Mouse (Mus musculus): ENCODE data around the gene Bach1. TPM values are rescaled to one million over a fixed set of nuclear protein-coding genes. Genes with fewer than 3 reads are reported as not detected.

The Bach1 gene
- polyA plus RNA-seq, 1 experiment from 2014 or later = 22.4 TPM

GRCm38 (mm10) chr16:87770576-87770975 lies 71.8 kb downstream of the Bach1 start:
- no peak overlapping the region for H3K27ac ChIP-seq (ENCODE audit: low read depth, low read length)
- no peak overlapping the region for H3K4me3 ChIP-seq (ENCODE audit: low read depth, low read length)
- H3K36me3 ChIP-seq (ENCODE audit: control insufficient read depth, insufficient read depth, low read length) = no peaks in the 10 kb centered on the region
- WGBS = 73% methylated on average over 2 of the region's 2 CpGs
- H3K9me3 ChIP-seq (ENCODE audit: control insufficient read depth, low read length) = no peaks in the 10 kb centered on the region
- H3K4me2 ChIP-seq (ENCODE audit: low read depth, low read length) = no peak overlapping the region
- no peaks in the 10 kb centered on the region for H3K27me3 ChIP-seq (ENCODE audit: control insufficient read depth, insufficient read depth, low read length)
- no peak for ATAC-seq (ENCODE audit: low read depth)
- H3K9ac ChIP-seq (replicated peaks; ENCODE audit: low read depth, low read length) = no peak overlapping the region
- H3K4me1 ChIP-seq (ENCODE audit: control insufficient read depth, insufficient read depth, low read length) = no peaks in the 10 kb centered on the region

- Histone ChIP-seq H3K9ac (replicated peaks; ENCODE audit: low read depth, low read length) (no peak overlapping the region), H3K4me1 (ENCODE audit: control insufficient read depth, insufficient read depth, low read length) (no peaks in the 10 kb centered on the region), H3K4me3 (ENCODE audit: low read depth, low read length) (no peak overlapping the region), H3K27ac (ENCODE audit: low read depth, low read length) (no peak overlapping the region), H3K4me2 (ENCODE audit: low read depth, low read length) (no peak overlapping the region), H3K36me3 (ENCODE audit: control insufficient read depth, insufficient read depth, low read length) (no peaks in the 10 kb centered on the region), H3K27me3 (ENCODE audit: control insufficient read depth, insufficient read depth, low read length) (no peaks in the 10 kb centered on the region), H3K9me3 (ENCODE audit: control insufficient read depth, low read length) (no peaks in the 10 kb centered on the region)
- 81% methylated on average over 4 of the region's 4 CpGs for WGBS
- no peak for ATAC-seq (ENCODE audit: low read depth)
Measured at GRCm38 (mm10) chr16:87771926-87772325, 73.2 kb downstream of the Bach1 start.

GRCm38 (mm10) chr16:87774398-87774797 lies 75.7 kb downstream of the Bach1 start:
- no peaks in the 10 kb centered on the region for H3K27me3 ChIP-seq (ENCODE audit: control insufficient read depth, insufficient read depth, low read length)
- WGBS = 73% methylated on average over 3 of the region's 3 CpGs
- ATAC-seq (ENCODE audit: low read depth) = no peak

GRCm38 (mm10) chr16:87777373-87777772 lies 78.6 kb downstream of the Bach1 start:
- ATAC-seq (ENCODE audit: low read depth) = no peak
- Histone ChIP-seq H3K4me2 (ENCODE audit: low read depth, low read length) (no peak overlapping the region), H3K9me3 (ENCODE audit: control insufficient read depth, low read length) (no peaks in the 10 kb centered on the region), H3K4me3 (ENCODE audit: low read depth, low read length) (no peak overlapping the region), H3K27me3 (ENCODE audit: control insufficient read depth, insufficient read depth, low read length) (no peaks in the 10 kb centered on the region), H3K27ac (ENCODE audit: low read depth, low read length) (no peak overlapping the region), H3K9ac (replicated peaks; ENCODE audit: low read depth, low read length) (no peak overlapping the region), H3K4me1 (ENCODE audit: control insufficient read depth, insufficient read depth, low read length) (no peaks in the 10 kb centered on the region), H3K36me3 (ENCODE audit: control insufficient read depth, insufficient read depth, low read length) (no peaks in the 10 kb centered on the region)
- 89% methylated on average over 4 of the region's 4 CpGs for WGBS

More at GRCm38 (mm10) chr16:87774398-87774797, 75.7 kb downstream of the Bach1 start:
- no peaks in the 10 kb centered on the region for H3K9me3 ChIP-seq (ENCODE audit: control insufficient read depth, low read length)
- no peaks in the 10 kb centered on the region for H3K4me1 ChIP-seq (ENCODE audit: control insufficient read depth, insufficient read depth, low read length)
- no peak overlapping the region for H3K4me3 ChIP-seq (ENCODE audit: low read depth, low read length)
- no peak overlapping the region for H3K4me2 ChIP-seq (ENCODE audit: low read depth, low read length)
- no peaks in the 10 kb centered on the region for H3K36me3 ChIP-seq (ENCODE audit: control insufficient read depth, insufficient read depth, low read length)
- no peak overlapping the region for H3K9ac ChIP-seq (replicated peaks; ENCODE audit: low read depth, low read length)
- H3K27ac ChIP-seq (ENCODE audit: low read depth, low read length) = no peak overlapping the region

GRCm38 (mm10) chr16:87781637-87782036 lies 82.9 kb downstream of the Bach1 start:
- H3K4me2 ChIP-seq (ENCODE audit: low read depth, low read length) = no peak overlapping the region
- no peak overlapping the region for H3K4me3 ChIP-seq (ENCODE audit: low read depth, low read length)
- no peak overlapping the region for H3K27ac ChIP-seq (ENCODE audit: low read depth, low read length)
- peak; percentile 52; the same call in 1 of the 2 replicates for ATAC-seq (ENCODE audit: low read depth)
- no peak overlapping the region for H3K9ac ChIP-seq (replicated peaks; ENCODE audit: low read depth, low read length)
- no peaks in the 10 kb centered on the region for H3K36me3 ChIP-seq (ENCODE audit: control insufficient read depth, insufficient read depth, low read length)
- 30% methylated on average over 7 of the region's 7 CpGs for WGBS
- H3K27me3 ChIP-seq (ENCODE audit: control insufficient read depth, insufficient read depth, low read length) = no peaks in the 10 kb centered on the region
- H3K4me1 ChIP-seq (ENCODE audit: control insufficient read depth, insufficient read depth, low read length) = no peaks in the 10 kb centered on the region
- no peaks in the 10 kb centered on the region for H3K9me3 ChIP-seq (ENCODE audit: control insufficient read depth, low read length)

Other genes starting within 250 kb of the Bach1 start
- gene Usp16, start 244.2 kb upstream of the Bach1 start, polyA plus RNA-seq (2014; fragmentation: Nextera tagmentation; extraction: Ambion mirVana) = 54.4 and 67.5 TPM in 2 replicates
- 410 and 431 TPM in 2 replicates for gene Cct8, start 203.1 kb upstream of the Bach1 start, polyA plus RNA-seq (2014; fragmentation: Nextera tagmentation; extraction: Ambion mirVana)
- gene Map3k7cl, start 145.6 kb upstream of the Bach1 start, polyA plus RNA-seq (2014; fragmentation: Nextera tagmentation; extraction: Ambion mirVana) = not detected in 2 replicates

All from neural tube, embryonic 14.5 days (tissue).